8 mouse cellular contexts compared by ENCODE assay signal in genomic region chr9:115847289-115848074, GRCm38 (mm10).
DNase-seq lines count a peak whose midpoint lies in the region; ATAC-seq lines count a peak whose summit lies in the region.

No protein-coding gene starts in this region.

- WGBS in hindbrain, embryonic 13.5 days, result 50% methylated on average over 12 of the region's 12 CpGs
- 39% methylated on average over 12 of the region's 12 CpGs for WGBS in midbrain, embryonic 12.5 days

- no peak overlapping the region for H3K27ac ChIP-seq in hindbrain, embryonic 13.5 days
- H3K27ac ChIP-seq in midbrain, embryonic 12.5 days (replicated peaks), result no peak overlapping the region

- DNase-seq in heart, adult 11 months, result peak; percentile 54
- no peak for DNase-seq in heart, postnatal 10 days
- peak; percentile 80 for DNase-seq in embryo, embryonic 10 days (ENCODE audit: low spot score)
- DNase-seq in left cerebral cortex, postnatal 4 days, result no peak
- no peak for DNase-seq in adrenal gland, adult 18-20 months (ENCODE audit: low spot score in 2 of 2)
- no peak for DNase-seq in layer of hippocampus, postnatal 10 days (ENCODE audit: low spot score in 2 of 2)

- H3K4me3 ChIP-seq in hindbrain, embryonic 13.5 days, result peak overlapping the region; percentile 24
- peak overlapping the region; percentile 24 for H3K4me3 ChIP-seq in midbrain, embryonic 12.5 days

- no peak overlapping the region for H3K9ac ChIP-seq in hindbrain, embryonic 13.5 days
- no peak overlapping the region for H3K9ac ChIP-seq in midbrain, embryonic 12.5 days (replicated peaks)

- H3K9me3 ChIP-seq in hindbrain, embryonic 13.5 days, result no peaks in the 10 kb centered on the region
- H3K9me3 ChIP-seq in midbrain, embryonic 12.5 days, result no peaks in the 10 kb centered on the region

- H3K4me1 ChIP-seq in hindbrain, embryonic 13.5 days (replicated peaks), result no peaks in the 10 kb centered on the region; the same call in 1 of the 2 replicates
- H3K4me1 ChIP-seq in midbrain, embryonic 12.5 days, result no peaks in the 10 kb centered on the region

- peak; percentile 66; the same call in 1 of the 2 replicates for ATAC-seq in hindbrain, embryonic 13.5 days (ENCODE audit: low FRiP score)
- peak; percentile 92 for ATAC-seq in midbrain, embryonic 12.5 days (ENCODE audit: low FRiP score, low read depth)

- intact Hi-C loops in heart, postnatal 10 days (cut with DNase I), result no loop called here
- intact Hi-C loops in left cerebral cortex, postnatal 4 days (cut with DNase I), result no loop called here

- peak overlapping the region; percentile 43 for H3K4me2 ChIP-seq in hindbrain, embryonic 13.5 days
- peak overlapping the region; percentile 38 for H3K4me2 ChIP-seq in midbrain, embryonic 12.5 days (replicated peaks)

- H3K36me3 ChIP-seq in hindbrain, embryonic 13.5 days, result no peaks in the 10 kb centered on the region
- H3K36me3 ChIP-seq in midbrain, embryonic 12.5 days, result no peaks in the 10 kb centered on the region

- H3K27me3 ChIP-seq in hindbrain, embryonic 13.5 days, result no peaks in the 10 kb centered on the region
- H3K27me3 ChIP-seq in midbrain, embryonic 12.5 days, result no peaks in the 10 kb centered on the region

Comparison
In these comparisons a context has a peak if more than half of its experiments do, and no peak if none do; other contexts are left out.
1. DNase-seq: peak in heart, adult 11 months (single experiment) and embryo, embryonic 10 days (single experiment); none in heart, postnatal 10 days (0 of 2), left cerebral cortex, postnatal 4 days (single experiment), adrenal gland, adult 18-20 months (0 of 2) and layer of hippocampus, postnatal 10 days (0 of 2).